Mouse (Mus musculus): ENCODE results near the gene Sirpa.

GRCm38 (mm10) chr2:129591897-129592296 lies 738 bp upstream of the Sirpa start:
- TF ChIP-seq CTCF (IDR thresholded peaks at IDR 0.05; ENCODE audit: extremely low read depth, insufficient read length, insufficient replicate concordance, low read depth, low read length) (no peak), POLR2A (IDR thresholded peaks at IDR 0.05; ENCODE audit: low read depth, low read length) (no peak)
